Mouse (Mus musculus) CH12.LX (cell line): ENCODE measurements around the gene Plekhm1. TPM values are rescaled to one million over a fixed set of nuclear protein-coding genes. Genes with fewer than 3 reads are reported as not detected.
"Not testable (repeated sequence)": the region's sequence is repeated elsewhere in the genome, so short reads cannot be mapped to it uniquely, and the experiment has no call there.

Experiments
- DNase-seq: peaks from one replicate; pipeline ENCODE4 v3.0.0-alpha.2; 2013; ENCODE audit errors: extremely low read depth
- H3K27ac ChIP-seq: 2 replicates; pipeline ENCODE4 v1.5.1; 2012; ENCODE audit warnings: low read depth, mild to moderate bottlenecking, control low read depth, moderate library complexity; ENCODE audit not compliant: insufficient read depth
- H3K27me3 ChIP-seq: replicated peaks from 2 replicates; pipeline ENCODE3; 2012; ENCODE audit warnings: inconsistent platforms
- H3K36me3 ChIP-seq, 2 experiments: replicated peaks in 1 of 2; 2 replicates each; pipeline versions ENCODE3 to v1.6.1; 2012; ENCODE audit warnings: inconsistent platforms in 1 of 2, low read length in 1 of 2, mild to moderate bottlenecking in 1 of 2, mixed read lengths in 1 of 2, moderate library complexity in 1 of 2; ENCODE audit not compliant: control insufficient read depth in 1 of 2, insufficient read depth in 1 of 2
- H3K4me1 ChIP-seq, 2 experiments: 2 replicates each; pipeline ENCODE4 v1.6.1; 2012; ENCODE audit warnings: inconsistent platforms in 1 of 2, moderate library complexity in 1 of 2; ENCODE audit not compliant: insufficient read depth in 2 of 2, control insufficient read depth in 1 of 2
- H3K4me2 ChIP-seq: 2 replicates; pipeline ENCODE4 v1.6.1; 2012; ENCODE audit warnings: low read depth, mild to moderate bottlenecking, control low read depth; ENCODE audit not compliant: poor library complexity, insufficient read depth, severe bottlenecking
- H3K4me3 ChIP-seq, 3 experiments: fragments of 150-350 bp in 1 of 3; sonication (generic) in 1 of 3; replicated peaks in 1 of 3; 2 replicates each; pipeline versions ENCODE3 to v1.5.1; 2011 to 2012; ENCODE audit warnings: low read depth in 2 of 3, low read length in 2 of 3, mild to moderate bottlenecking in 2 of 3, moderate library complexity in 2 of 3, control low read depth in 1 of 3, improper control_type of control experiment in 1 of 3, inconsistent platforms in 1 of 3, mixed read lengths in 1 of 3; ENCODE audit not compliant: poor library complexity in 1 of 3
- H3K79me2 ChIP-seq: replicated peaks from 2 replicates; pipeline ENCODE4 v1.6.1; 2012; ENCODE audit warnings: mild to moderate bottlenecking, moderate library complexity; ENCODE audit not compliant: control insufficient read depth, poor library complexity, insufficient read depth, severe bottlenecking; ENCODE audit errors: extremely low read depth
- H3K9ac ChIP-seq: 2 replicates; pipeline ENCODE4 v1.6.1; 2012; ENCODE audit warnings: low read depth, mild to moderate bottlenecking, control low read depth, moderate library complexity; ENCODE audit not compliant: insufficient read depth
- H3K9me3 ChIP-seq: replicated peaks from 2 replicates; pipeline ENCODE3; 2012; ENCODE audit warnings: low read length, inconsistent platforms, mixed read lengths
- CHD1 ChIP-seq: IDR thresholded peaks from 2 replicates; pipeline ENCODE4 v1.6.1; 2012; ENCODE audit warnings: low read depth, low read length, improper control_type of control experiment, inconsistent platforms
- CHD2 ChIP-seq: IDR thresholded peaks from 2 replicates; pipeline ENCODE4 v1.6.1; 2011; ENCODE audit warnings: low read length, improper control_type of control experiment
- CTCF ChIP-seq, 2 experiments: IDR thresholded peaks in 1 of 2; conservative IDR thresholded peaks in 1 of 2; 2 replicates each; pipeline ENCODE4 v1.5.1; 2011 to 2012; ENCODE audit warnings: low read depth in 2 of 2, low read length in 2 of 2, improper control_type of control experiment in 1 of 2, inconsistent platforms in 1 of 2, mild to moderate bottlenecking in 1 of 2, moderate library complexity in 1 of 2
- ELF1 ChIP-seq: IDR thresholded peaks from 2 replicates; pipeline ENCODE4 v1.6.1; 2014; ENCODE audit warnings: low read depth, mild to moderate bottlenecking, inconsistent platforms, low read length, improper control_type of control experiment
- EP300 ChIP-seq: IDR thresholded peaks from 2 replicates; pipeline ENCODE4 v1.6.1; 2011; ENCODE audit warnings: low read length, improper control_type of control experiment
- HCFC1 ChIP-seq: IDR thresholded peaks from 2 replicates; pipeline ENCODE4 v1.6.1; 2012; ENCODE audit warnings: low read depth, mild to moderate bottlenecking, inconsistent platforms, low read length, improper control_type of control experiment
- IRF4 ChIP-seq: IDR thresholded peaks from 2 replicates; pipeline ENCODE4 v1.6.1; 2014; ENCODE audit warnings: low read depth, mild to moderate bottlenecking, inconsistent platforms, low read length, improper control_type of control experiment
- MAFK ChIP-seq: IDR thresholded peaks from 2 replicates; pipeline ENCODE4 v1.6.1; 2011; ENCODE audit warnings: low read length, improper control_type of control experiment; ENCODE audit not compliant: insufficient replicate concordance
- MYC ChIP-seq: IDR thresholded peaks from 2 replicates; pipeline ENCODE4 v1.6.1; 2011; ENCODE audit warnings: low read depth, mild to moderate bottlenecking, improper control_type of control experiment, low read length
- NRF1 ChIP-seq: IDR thresholded peaks from 2 replicates; pipeline ENCODE4 v1.6.1; 2014; ENCODE audit warnings: low read depth, mild to moderate bottlenecking, inconsistent platforms, low read length, improper control_type of control experiment, moderate library complexity
- POLR2AphosphoS2 ChIP-seq: IDR thresholded peaks from 2 replicates; pipeline ENCODE4 v1.6.1; 2011; ENCODE audit warnings: low read depth, low read length, improper control_type of control experiment
- RAD21 ChIP-seq: IDR thresholded peaks from 2 replicates; pipeline ENCODE4 v1.6.1; 2011; ENCODE audit warnings: low read depth, mild to moderate bottlenecking, low read length, improper control_type of control experiment, moderate library complexity
- RCOR1 ChIP-seq: conservative IDR thresholded peaks from 2 replicates; pipeline ENCODE4 v1.6.1; 2012; ENCODE audit warnings: low read depth, mild to moderate bottlenecking, inconsistent platforms, low read length, improper control_type of control experiment
- SIN3A ChIP-seq: IDR thresholded peaks from 2 replicates; pipeline ENCODE4 v1.6.1; 2012; ENCODE audit warnings: low read length, improper control_type of control experiment, inconsistent platforms
- SMC3 ChIP-seq: IDR thresholded peaks from 2 replicates; pipeline ENCODE4 v1.6.1; 2011; ENCODE audit warnings: low read depth, low read length, improper control_type of control experiment
- USF1 ChIP-seq: IDR thresholded peaks from 2 replicates; pipeline ENCODE4 v1.6.1; 2014; ENCODE audit warnings: low read depth, mild to moderate bottlenecking, inconsistent platforms, low read length, improper control_type of control experiment
- ZC3H11A ChIP-seq: IDR thresholded peaks from 2 replicates; pipeline ENCODE4 v1.6.1; 2012; ENCODE audit warnings: low read depth, mild to moderate bottlenecking, inconsistent platforms, low read length, improper control_type of control experiment
- ZMIZ1 ChIP-seq: IDR thresholded peaks from 2 replicates; pipeline ENCODE4 v1.6.1; 2012; ENCODE audit warnings: low read depth, mild to moderate bottlenecking, inconsistent platforms, low read length, improper control_type of control experiment
- ZNF384 ChIP-seq: IDR thresholded peaks from 2 replicates; pipeline ENCODE4 v1.6.1; 2012; ENCODE audit warnings: low read depth, low read length, improper control_type of control experiment, inconsistent platforms
- dilution Hi-C: fragments of 300-500 bp; cut with MboI; formaldehyde crosslinking; loops from 2 replicates; pipeline ENCODE4 v1.14.3; 2020; ENCODE audit warnings: low sequenced_read_pairs; ENCODE audit not compliant: extremely low pct_unique_long_range_greater_than_20kb, extremely low pct_ligation_motif_present
- in situ Hi-C: fragments of 300-500 bp; cut with MboI; formaldehyde crosslinking; loops from 3 replicates; pipeline ENCODE4 v1.14.3; 2019; ENCODE audit warnings: low sequenced_read_pairs, low pct_ligation_motif_present, low pct_unique_long_range_greater_than_20kb, mixed read lengths
- polyA plus RNA-seq: library from polyadenylated mRNA; unstranded; fragments of >175 nt; gene quantifications from 2 replicates; pipeline ENCODE4 v1.2.1, GENCODE M21; 2012; ENCODE audit warnings: low read depth; ENCODE audit not compliant: insufficient read length
- total RNA-seq, 2 experiments: library from RNA; depleted of rRNA; stranded (reverse); fragments of 300-350 nt in 1 of 2; fragments of >200 nt in 1 of 2; gene quantifications; 2 replicates each; pipeline ENCODE4 v1.2.3; 2012 to 2014

Plekhm1 gene
- total and polyA plus RNA-seq, 3 experiments, result 3.5 to 23.2 (median 5.3) TPM

DNA sequence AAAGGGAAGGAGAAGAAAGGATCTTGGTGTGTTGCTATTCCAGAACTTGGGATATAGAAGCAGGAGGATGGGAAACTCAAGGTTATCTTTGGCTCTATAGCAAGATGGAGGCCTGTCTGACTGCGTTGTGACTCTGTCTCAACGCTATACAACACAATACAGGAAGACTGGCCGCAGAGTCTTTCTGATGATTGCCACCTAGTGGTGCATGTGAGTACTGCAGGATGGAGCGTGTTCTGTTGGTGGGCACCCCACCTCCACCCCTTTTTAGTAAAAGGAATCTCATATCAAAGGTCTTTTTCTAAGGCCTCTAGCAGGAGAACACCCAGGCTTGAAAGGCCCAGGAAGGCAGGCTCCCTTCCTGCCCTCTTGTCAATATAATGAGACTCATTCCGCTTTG, 85.5 kb downstream of the Plekhm1 start:
- Histone ChIP-seq H3K9me3 (no peaks in the 10 kb centered on the region), H3K4me2 (no peak overlapping the region), H3K27ac (no peak overlapping the region), H3K4me1 (peaks cover 0 to 8% of the 10 kb centered on the region in 2 experiments; a peak in 2 of 4 replicates), H3K27me3 (no peaks in the 10 kb centered on the region), H3K36me3 (peaks cover 5 to 28% of the 10 kb centered on the region in 2 experiments), H3K9ac (no peak overlapping the region), H3K79me2 (no peaks in the 10 kb centered on the region), H3K4me3 (no peak overlapping the region)
- 0 out of 2 replicates have a peak, but pooled peaks have one; percentile 13 for TF ChIP-seq SIN3A
- no peak for TF ChIP-seq POLR2AphosphoS2
- TF ChIP-seq CTCF (conservative IDR thresholded peaks at IDR 0.05 in 1 of 2, IDR thresholded peaks at IDR 0.05 in 1 of 2; ENCODE audit: low read depth in 2 of 2, low read length in 2 of 2), result peak; percentile 95 to 98
- TF ChIP-seq IRF4, result no peak
- peak; percentile 87 for TF ChIP-seq SMC3
- TF ChIP-seq ZC3H11A, result peak; percentile 48
- peak; percentile 41; the same call in 1 of the 2 replicates for TF ChIP-seq MYC
- peak; percentile 83 for TF ChIP-seq RAD21
- TF ChIP-seq HCFC1, result peak; percentile 41; the same call in 1 of the 2 replicates
- peak; percentile 79 for TF ChIP-seq ELF1
- dilution Hi-C loops, result no loop called here
- in situ Hi-C loops, result loop anchor here (5.0 kb wide), 1 partner anchor 225 kb away; the partner anchor contains the start of genes Acbd4 and Plcd3
- DNase-seq, result peak; percentile 82

DNA sequence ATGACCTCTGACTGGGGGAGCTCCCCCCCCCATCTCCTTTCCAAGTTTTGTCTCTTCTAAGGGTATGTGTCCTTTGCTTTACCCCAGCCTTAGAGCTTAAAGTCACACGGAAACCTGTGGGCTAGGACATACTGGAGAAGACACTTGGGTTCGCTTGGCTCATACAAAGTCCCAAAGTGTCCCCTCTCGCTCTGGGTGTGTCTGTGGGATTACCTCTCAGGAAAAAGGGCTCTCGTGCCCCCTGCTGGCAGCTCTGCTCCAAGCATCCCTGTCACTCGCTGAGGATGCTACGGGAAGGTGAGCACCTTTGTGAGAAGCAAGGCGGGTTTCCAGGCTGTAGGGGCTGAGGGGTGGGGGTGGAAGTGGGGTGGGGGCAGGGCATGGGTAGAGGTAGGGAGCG, 87.3 kb downstream of the Plekhm1 start:
- peaks cover 0 to 11% of the 10 kb centered on the region in 2 experiments for H3K36me3 ChIP-seq
- H3K4me3 ChIP-seq, result no peak overlapping the region
- no peaks in the 10 kb centered on the region for H3K27me3 ChIP-seq
- no peak overlapping the region for H3K27ac ChIP-seq
- DNase-seq, result peak; percentile 86
- dilution Hi-C loops, result no loop called here
- H3K4me1 ChIP-seq, result peaks cover 4 to 18% of the 10 kb centered on the region in 2 experiments
- no peak overlapping the region for H3K4me2 ChIP-seq
- no peak overlapping the region for H3K9ac ChIP-seq
- in situ Hi-C loops, result loop anchor here (5.0 kb wide), 1 partner anchor 223 kb away; the partner anchor contains the start of genes Acbd4 and Plcd3
- H3K9me3 ChIP-seq, result no peaks in the 10 kb centered on the region
- peak; percentile 96 for TF ChIP-seq ZC3H11A
- TF ChIP-seq CTCF (conservative IDR thresholded peaks at IDR 0.05 in 1 of 2, IDR thresholded peaks at IDR 0.05 in 1 of 2; ENCODE audit: low read depth in 2 of 2, low read length in 2 of 2), result peak; percentile 79 to 98
- TF ChIP-seq SMC3, result peak; percentile 98
- peak; percentile 96 for TF ChIP-seq RAD21
- TF ChIP-seq EP300, result no peak
- H3K79me2 ChIP-seq, result no peaks in the 10 kb centered on the region

GRCm38 (mm10) chr11:103324723-103325122, 87.8 kb downstream of the Plekhm1 start:
- Histone ChIP-seq H3K9ac (no peak overlapping the region), H3K4me3 (no peak overlapping the region), H3K4me1 (peaks cover 5 to 20% of the 10 kb centered on the region in 2 experiments), H3K27ac (no peak overlapping the region), H3K27me3 (no peaks in the 10 kb centered on the region), H3K9me3 (no peaks in the 10 kb centered on the region), H3K36me3 (peaks cover 0 to 7% of the 10 kb centered on the region in 2 experiments)
- dilution Hi-C loops, result no loop called here
- DNase-seq, result no peak
- no peak for TF ChIP-seq IRF4
- TF ChIP-seq RCOR1, result no peak
- TF ChIP-seq NRF1, result no peak
- no peak for TF ChIP-seq MAFK
- no peak for TF ChIP-seq ZNF384
- no peak for TF ChIP-seq EP300
- TF ChIP-seq CHD2, result no peak
- no peak for TF ChIP-seq USF1
- no peak for TF ChIP-seq CHD1
- TF ChIP-seq ZMIZ1, result no peak
- TF ChIP-seq, all 38 proteins: peak for 0
- no peak overlapping the region for H3K4me2 ChIP-seq
- in situ Hi-C loops, result loop anchor here (5.0 kb wide), 1 partner anchor 222 kb away; the partner anchor contains the start of genes Acbd4 and Plcd3
- no peaks in the 10 kb centered on the region for H3K79me2 ChIP-seq

DNA sequence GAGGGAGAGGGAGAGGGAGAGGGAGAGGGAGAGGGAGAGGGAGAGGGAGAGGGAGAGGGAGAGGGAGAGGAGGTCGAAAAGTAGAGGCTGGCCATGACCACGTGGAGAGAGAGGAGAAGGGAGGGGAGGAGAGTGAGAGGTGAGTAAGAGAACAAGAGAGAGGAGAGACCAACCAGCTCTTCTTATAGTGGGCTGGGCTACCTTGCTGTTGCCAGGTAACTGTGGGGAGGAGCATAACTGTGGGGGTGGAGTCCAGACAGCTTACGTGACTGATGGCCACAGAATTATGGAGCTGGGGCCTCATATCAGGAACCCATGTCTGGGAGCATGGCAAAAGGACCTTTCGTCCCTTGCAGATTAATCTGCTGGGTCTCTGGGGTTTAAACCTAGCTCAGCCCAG, 89.7 kb downstream of the Plekhm1 start:
- H3K27ac ChIP-seq, H3K4me2 ChIP-seq, dilution Hi-C loops, H3K4me3 ChIP-seq, in situ Hi-C loops, H3K36me3 ChIP-seq, H3K9me3 ChIP-seq, DNase-seq, H3K27me3 ChIP-seq, H3K9ac ChIP-seq, H3K79me2 ChIP-seq: not testable (repeated sequence)
- H3K4me1 ChIP-seq, result peaks cover 5 to 20% of the 10 kb centered on the region in 2 experiments
